Mouse (Mus musculus) ES-Bruce4 (cell line): ENCODE data around the gene Acin1.
A peak's percentile ranks its signal among the peaks of the same experiment; 100 is the strongest.

ENCODE experiments used
- CTCF ChIP-seq: IDR thresholded peaks from one replicate; pipeline ENCODE4 v1.8.1; 2011; ENCODE audit warnings: low read depth, low read length
- EP300 ChIP-seq: IDR thresholded peaks from 2 replicates; pipeline ENCODE4 v1.6.1; 2011; ENCODE audit warnings: low read depth, low read length; ENCODE audit not compliant: insufficient read depth
- POLR2A ChIP-seq: IDR thresholded peaks from one replicate; pipeline ENCODE4 v1.8.1; 2011; ENCODE audit warnings: low read length; ENCODE audit not compliant: insufficient read depth

GRCm38 (mm10) chr14:54669381-54669780 lies 17.4 kb downstream of the Acin1 start:
- TF ChIP-seq CTCF (peak; percentile 62), POLR2A (no peak), EP300 (no peak)
